Mouse (Mus musculus): ENCODE measurements around the gene Mta3. TPM values are rescaled to one million over a fixed set of nuclear protein-coding genes. Genes with fewer than 3 reads are reported as not detected.
"Not testable (repeated sequence)": the region's sequence is repeated elsewhere in the genome, so short reads cannot be mapped to it uniquely, and the experiment has no call there.

Gene Mta3
- polyA plus RNA-seq, 1 experiment = 75.0 TPM

GRCm38 (mm10) chr17:83707846-83708245, 1.9 kb downstream of the Mta3 start:
- H3K4me3 ChIP-seq (ENCODE audit: insufficient read depth, low read length) = no peak overlapping the region
- TF ChIP-seq CTCF (IDR thresholded peaks at IDR 0.05; ENCODE audit: extremely low read depth, insufficient read depth, low read length) (no peak), POLR2A (IDR thresholded peaks at IDR 0.05; ENCODE audit: extremely low read depth, insufficient read depth, low read length) (no peak)
- peaks cover 3% of the 10 kb centered on the region for H3K4me1 ChIP-seq (ENCODE audit: control insufficient read depth, insufficient read depth, low read length)
- no peak overlapping the region for H3K27ac ChIP-seq (ENCODE audit: insufficient read depth, low read length)

- no peak overlapping the region for H3K27ac ChIP-seq (ENCODE audit: insufficient read depth, low read length)
- H3K4me3 ChIP-seq (ENCODE audit: insufficient read depth, low read length) = no peak overlapping the region
- TF ChIP-seq CTCF (IDR thresholded peaks at IDR 0.05; ENCODE audit: extremely low read depth, insufficient read depth, low read length) (no peak), POLR2A (IDR thresholded peaks at IDR 0.05; ENCODE audit: extremely low read depth, insufficient read depth, low read length) (no peak)
- peaks cover 3% of the 10 kb centered on the region for H3K4me1 ChIP-seq (ENCODE audit: control insufficient read depth, insufficient read depth, low read length)
Observed at GRCm38 (mm10) chr17:83708256-83708655, 2.3 kb downstream of the Mta3 start.

GRCm38 (mm10) chr17:83708891-83709290, 2.9 kb downstream of the Mta3 start:
- TF ChIP-seq CTCF (IDR thresholded peaks at IDR 0.05; ENCODE audit: extremely low read depth, insufficient read depth, low read length) (no peak), POLR2A (IDR thresholded peaks at IDR 0.05; ENCODE audit: extremely low read depth, insufficient read depth, low read length) (no peak)
- Histone ChIP-seq H3K4me1 (ENCODE audit: control insufficient read depth, insufficient read depth, low read length) (peaks cover 3% of the 10 kb centered on the region), H3K27ac (ENCODE audit: insufficient read depth, low read length) (no peak overlapping the region), H3K4me3 (ENCODE audit: insufficient read depth, low read length) (no peak overlapping the region)

GRCm38 (mm10) chr17:83709517-83709916, 3.6 kb downstream of the Mta3 start:
- not testable (repeated sequence) for H3K4me1 ChIP-seq (ENCODE audit: control insufficient read depth, insufficient read depth, low read length); H3K4me3 ChIP-seq (ENCODE audit: insufficient read depth, low read length); H3K27ac ChIP-seq (ENCODE audit: insufficient read depth, low read length)

GRCm38 (mm10) chr17:83710639-83711038, 4.7 kb downstream of the Mta3 start:
- Histone ChIP-seq H3K4me3 (ENCODE audit: insufficient read depth, low read length) (no peak overlapping the region), H3K4me1 (ENCODE audit: control insufficient read depth, insufficient read depth, low read length) (peaks cover 3% of the 10 kb centered on the region), H3K27ac (ENCODE audit: insufficient read depth, low read length) (no peak overlapping the region)
- no peak for TF ChIP-seq CTCF (IDR thresholded peaks at IDR 0.05; ENCODE audit: extremely low read depth, insufficient read depth, low read length)
- TF ChIP-seq POLR2A (IDR thresholded peaks at IDR 0.05; ENCODE audit: extremely low read depth, insufficient read depth, low read length) = no peak

GRCm38 (mm10) chr17:83712341-83712740, 6.4 kb downstream of the Mta3 start:
- H3K4me1 ChIP-seq (ENCODE audit: control insufficient read depth, insufficient read depth, low read length) = peaks cover 2% of the 10 kb centered on the region
- no peak for TF ChIP-seq POLR2A (IDR thresholded peaks at IDR 0.05; ENCODE audit: extremely low read depth, insufficient read depth, low read length)
- TF ChIP-seq CTCF (IDR thresholded peaks at IDR 0.05; ENCODE audit: extremely low read depth, insufficient read depth, low read length) = no peak
- H3K27ac ChIP-seq (ENCODE audit: insufficient read depth, low read length) = peak overlapping the region; percentile 54; the same call in 1 of the 2 replicates
- H3K4me3 ChIP-seq (ENCODE audit: insufficient read depth, low read length) = no peak overlapping the region

- TF ChIP-seq CTCF (IDR thresholded peaks at IDR 0.05; ENCODE audit: extremely low read depth, insufficient read depth, low read length) = no peak
- no peak for TF ChIP-seq POLR2A (IDR thresholded peaks at IDR 0.05; ENCODE audit: extremely low read depth, insufficient read depth, low read length)
- no peaks in the 10 kb centered on the region for H3K4me1 ChIP-seq (ENCODE audit: control insufficient read depth, insufficient read depth, low read length)
- no peak overlapping the region for H3K4me3 ChIP-seq (ENCODE audit: insufficient read depth, low read length)
- H3K27ac ChIP-seq (ENCODE audit: insufficient read depth, low read length) = peak overlapping the region; percentile 94
Observed at GRCm38 (mm10) chr17:83720449-83720848, 14.5 kb downstream of the Mta3 start.

GRCm38 (mm10) chr17:83721157-83721556, 15.2 kb downstream of the Mta3 start:
- no peak overlapping the region for H3K27ac ChIP-seq (ENCODE audit: insufficient read depth, low read length)
- H3K4me1 ChIP-seq (ENCODE audit: control insufficient read depth, insufficient read depth, low read length) = no peaks in the 10 kb centered on the region
- TF ChIP-seq POLR2A (IDR thresholded peaks at IDR 0.05; ENCODE audit: extremely low read depth, insufficient read depth, low read length) (no peak), CTCF (IDR thresholded peaks at IDR 0.05; ENCODE audit: extremely low read depth, insufficient read depth, low read length) (no peak)
- H3K4me3 ChIP-seq (ENCODE audit: insufficient read depth, low read length) = no peak overlapping the region

GRCm38 (mm10) chr17:83723064-83723463, 17.1 kb downstream of the Mta3 start:
- no peaks in the 10 kb centered on the region for H3K4me1 ChIP-seq (ENCODE audit: control insufficient read depth, insufficient read depth, low read length)
- H3K27ac ChIP-seq (ENCODE audit: insufficient read depth, low read length) = no peak overlapping the region
- H3K4me3 ChIP-seq (ENCODE audit: insufficient read depth, low read length) = no peak overlapping the region
- TF ChIP-seq POLR2A (IDR thresholded peaks at IDR 0.05; ENCODE audit: extremely low read depth, insufficient read depth, low read length) (no peak), CTCF (IDR thresholded peaks at IDR 0.05; ENCODE audit: extremely low read depth, insufficient read depth, low read length) (no peak)

GRCm38 (mm10) chr17:83726496-83726895, 20.5 kb downstream of the Mta3 start:
- Histone ChIP-seq H3K4me1 (ENCODE audit: control insufficient read depth, insufficient read depth, low read length) (peaks cover 2% of the 10 kb centered on the region), H3K4me3 (ENCODE audit: insufficient read depth, low read length) (no peak overlapping the region), H3K27ac (ENCODE audit: insufficient read depth, low read length) (no peak overlapping the region)
- TF ChIP-seq POLR2A (IDR thresholded peaks at IDR 0.05; ENCODE audit: extremely low read depth, insufficient read depth, low read length) (no peak), CTCF (IDR thresholded peaks at IDR 0.05; ENCODE audit: extremely low read depth, insufficient read depth, low read length) (no peak)

- TF ChIP-seq POLR2A (IDR thresholded peaks at IDR 0.05; ENCODE audit: extremely low read depth, insufficient read depth, low read length) (no peak), CTCF (IDR thresholded peaks at IDR 0.05; ENCODE audit: extremely low read depth, insufficient read depth, low read length) (no peak)
- Histone ChIP-seq H3K4me1 (ENCODE audit: control insufficient read depth, insufficient read depth, low read length) (peaks cover 5% of the 10 kb centered on the region), H3K27ac (ENCODE audit: insufficient read depth, low read length) (no peak overlapping the region), H3K4me3 (ENCODE audit: insufficient read depth, low read length) (no peak overlapping the region)
Observed at GRCm38 (mm10) chr17:83727707-83728106, 21.7 kb downstream of the Mta3 start.
